Mouse (Mus musculus): ENCODE measurements around the gene Suclg2.
A peak's percentile ranks its signal among the peaks of the same experiment; 100 is the strongest.
"Not testable (repeated sequence)": the region's sequence is repeated elsewhere in the genome, so short reads cannot be mapped to it uniquely, and the experiment has no call there.

Suclg2 gene

DNA sequence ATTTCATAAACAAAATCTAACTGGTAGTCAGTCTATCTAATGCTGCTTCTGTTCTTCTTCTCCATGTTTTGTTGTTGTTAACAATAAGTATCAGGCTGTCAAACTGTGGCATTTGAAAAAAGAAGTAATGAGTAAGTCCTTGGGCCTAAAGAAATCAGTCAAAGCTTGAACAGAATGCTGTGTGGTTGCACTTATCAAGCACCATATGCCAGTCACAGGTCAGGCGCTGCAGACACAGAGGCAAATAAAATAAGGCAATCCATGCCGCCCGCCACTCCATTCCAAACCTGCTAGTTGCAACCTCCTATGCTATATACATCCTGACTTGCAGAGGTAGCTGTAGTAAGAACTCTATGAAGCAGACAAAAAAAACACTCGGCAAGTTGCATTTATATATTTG is 100.2 kb downstream of the Suclg2 start:
- no peak for DNase-seq

DNA sequence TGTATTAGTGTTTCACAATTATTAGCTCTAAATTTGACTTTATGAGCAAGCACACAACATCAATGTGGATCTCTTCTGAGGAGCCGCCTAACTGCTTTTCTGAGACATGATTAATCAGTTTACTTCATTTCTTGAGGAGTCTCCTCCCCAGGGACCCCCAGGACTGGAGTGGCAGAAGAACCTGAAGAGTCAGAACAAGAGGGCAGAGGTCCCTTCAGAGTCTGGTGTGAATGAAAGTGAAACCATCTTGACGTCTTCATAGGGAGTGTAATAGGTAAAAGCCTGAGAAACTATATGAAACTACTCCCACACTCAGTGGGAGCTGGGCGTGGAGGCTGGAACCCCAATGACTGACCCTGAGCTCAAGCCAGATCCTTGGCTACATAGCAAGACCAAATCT is 105.4 kb downstream of the Suclg2 start:
- no peak for DNase-seq

DNA sequence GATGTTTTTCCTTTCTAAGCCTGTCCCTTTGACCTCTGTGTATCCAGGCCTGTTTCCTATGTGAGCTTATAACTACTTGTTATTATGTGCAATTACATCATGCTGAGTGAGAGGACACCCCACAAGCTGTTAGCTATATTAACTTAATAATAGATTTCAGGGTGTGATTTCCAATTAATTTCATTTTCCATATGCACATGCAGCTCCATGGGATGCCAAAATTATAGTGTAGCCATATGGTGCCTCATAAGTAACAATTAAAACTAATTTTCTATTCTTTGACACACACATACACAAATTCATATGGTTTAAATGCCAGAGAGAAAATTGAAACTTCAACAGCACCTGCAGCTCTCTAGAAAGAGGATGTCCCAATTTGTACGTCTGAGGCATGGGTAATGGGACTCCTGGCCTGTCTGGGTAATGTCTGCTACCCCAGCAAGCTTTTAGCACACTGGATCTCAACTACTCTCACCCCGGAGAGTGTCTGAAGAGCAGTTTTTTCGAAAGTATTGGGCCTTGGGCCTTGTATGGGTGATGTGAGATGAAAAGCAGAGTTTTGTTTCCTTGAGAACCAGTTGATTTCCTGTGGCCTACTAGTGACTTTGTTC is 106.1 kb downstream of the Suclg2 start:
- no peak for DNase-seq

DNA sequence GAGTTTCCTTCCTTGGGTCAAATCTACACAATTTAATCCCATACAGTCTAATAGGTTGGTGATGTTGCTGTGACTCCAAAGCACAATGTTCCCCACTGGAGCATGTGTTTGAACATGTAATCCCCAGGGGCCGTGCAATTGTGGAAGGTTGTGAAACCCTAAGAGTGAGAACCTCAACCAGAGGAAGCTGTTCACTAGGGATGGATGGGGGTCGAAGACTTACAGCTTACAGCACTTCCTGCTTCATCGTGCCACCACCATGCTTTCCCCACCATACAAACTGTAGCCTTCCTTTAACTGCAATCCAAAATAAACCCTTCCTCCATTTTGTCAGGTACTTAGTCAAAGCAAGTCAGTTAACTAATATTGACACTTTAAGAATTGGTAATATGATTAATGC is 107.5 kb downstream of the Suclg2 start:
- no peak for DNase-seq

DNA sequence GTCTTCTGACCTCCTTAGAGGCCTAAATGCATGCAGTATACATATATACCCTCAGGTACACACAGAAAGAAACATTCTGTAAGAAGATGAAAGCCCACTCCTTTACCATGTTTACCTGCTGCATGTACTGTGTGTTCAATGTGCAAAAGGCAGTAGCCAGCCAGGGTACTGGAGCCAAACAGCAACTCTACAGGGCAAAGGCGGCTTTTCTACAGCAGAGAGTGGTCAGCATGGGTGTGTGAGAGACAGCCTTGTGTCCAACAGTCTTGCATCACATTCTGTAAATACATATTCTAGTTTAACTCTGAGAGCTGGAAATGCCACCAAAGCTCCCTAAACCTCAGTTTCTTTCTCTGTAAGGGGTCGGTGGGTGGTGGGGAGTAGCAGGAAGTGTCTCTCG is 110.5 kb downstream of the Suclg2 start:
- DNase-seq: no peak

DNA sequence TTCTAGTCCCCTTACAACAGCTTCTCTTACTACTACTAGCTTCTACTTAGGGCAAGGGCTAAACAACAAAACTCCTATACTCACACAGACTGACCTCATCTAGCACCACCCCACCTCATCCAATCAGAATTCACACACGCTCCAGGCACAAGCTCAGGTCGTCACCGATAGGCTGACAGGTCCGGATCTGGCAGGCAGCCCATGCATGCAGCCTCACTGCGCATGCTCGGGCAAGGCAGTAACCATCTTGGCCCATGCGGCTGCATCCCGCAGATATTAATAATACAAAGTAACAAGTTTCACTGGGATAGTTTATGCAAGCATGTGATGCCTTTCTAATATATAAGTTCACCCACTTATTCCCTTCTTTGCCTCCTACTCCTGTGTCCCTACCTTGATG is 117.9 kb downstream of the Suclg2 start:
- not testable (repeated sequence) for DNase-seq

DNA sequence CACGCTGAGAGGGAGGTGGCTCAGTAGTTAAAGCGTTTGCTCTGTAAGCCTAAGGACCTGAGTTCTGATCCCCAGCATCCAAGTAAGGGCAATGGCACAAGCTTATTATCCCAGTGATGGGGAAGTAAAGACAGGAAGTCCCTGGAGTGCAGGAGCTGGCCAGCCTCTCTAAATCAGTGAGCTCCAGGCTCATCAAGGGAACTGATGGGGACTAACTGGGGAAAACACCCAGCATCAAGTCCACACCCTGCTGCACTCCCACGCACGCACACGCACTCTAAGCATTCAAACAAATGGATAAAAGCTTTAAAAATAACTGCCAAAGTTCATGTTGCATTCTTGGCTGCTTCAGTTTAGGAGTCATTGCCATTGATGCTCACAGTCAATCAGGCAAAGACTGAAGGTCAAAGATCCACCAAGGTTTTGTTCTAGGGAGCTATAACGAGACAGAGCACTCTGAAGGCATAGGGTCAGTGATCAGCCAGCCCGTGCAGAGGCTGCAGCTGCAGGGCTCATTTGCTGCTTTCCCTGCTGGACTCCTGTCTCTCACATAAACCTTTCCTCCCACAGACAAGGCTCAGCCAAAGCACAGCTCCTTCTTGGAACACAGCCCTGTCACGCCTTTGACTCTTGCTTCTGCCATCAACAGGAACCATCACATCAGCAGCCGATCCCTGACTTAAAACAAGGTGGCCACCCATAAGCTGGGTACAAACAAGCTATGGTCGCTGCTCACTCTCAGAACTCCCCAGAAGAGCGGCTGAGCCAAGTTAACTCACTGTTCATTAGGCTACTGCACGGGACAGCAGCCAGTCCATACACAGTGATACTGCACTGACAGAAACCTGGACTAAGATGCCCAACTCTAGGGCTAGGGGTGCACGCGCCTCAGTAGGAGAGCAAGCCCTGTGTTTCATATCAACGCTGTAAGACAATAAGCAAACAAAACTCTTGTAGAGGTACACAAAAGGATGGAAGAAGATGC is 121.5 kb downstream of the Suclg2 start:
- DNase-seq: no peak

DNA sequence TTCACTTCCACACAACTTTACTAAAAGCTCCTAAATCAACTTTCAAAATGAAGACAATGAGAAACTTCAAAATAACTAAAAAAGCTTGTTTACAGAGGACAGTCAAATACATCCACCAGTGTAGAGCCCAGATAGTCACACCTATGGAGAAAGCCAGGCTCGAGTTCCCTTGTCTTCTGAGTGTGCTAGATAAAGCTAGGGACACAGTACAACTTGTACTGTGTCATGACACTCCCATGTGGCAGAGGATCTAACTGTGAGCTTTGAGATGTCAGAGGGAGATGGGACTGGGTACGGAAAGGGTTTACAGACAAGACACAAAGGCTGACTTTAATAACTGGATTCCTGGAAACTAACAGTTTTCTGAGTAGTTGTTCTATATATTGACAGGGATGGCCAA is 122.7 kb downstream of the Suclg2 start:
- no peak for DNase-seq

DNA sequence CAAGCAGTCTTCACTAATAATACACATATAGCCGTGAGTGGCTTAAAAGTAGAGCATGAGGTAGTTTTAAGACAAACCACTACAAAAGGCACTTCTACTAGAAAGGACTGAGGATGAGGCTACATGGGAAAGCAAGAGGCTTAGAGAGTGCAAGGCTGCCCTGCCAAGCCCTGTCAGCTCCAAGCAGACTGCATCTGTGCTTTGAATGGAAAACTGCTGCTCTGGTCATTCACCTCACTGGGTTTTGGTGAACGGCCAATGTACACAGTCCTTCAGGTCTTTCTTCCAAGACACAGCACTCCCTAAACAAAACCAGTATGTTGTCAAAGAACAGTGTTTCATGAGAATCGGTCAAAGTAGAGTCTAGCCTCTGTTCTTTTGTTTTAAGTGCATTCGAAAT is 124.4 kb downstream of the Suclg2 start:
- DNase-seq: no peak

DNA sequence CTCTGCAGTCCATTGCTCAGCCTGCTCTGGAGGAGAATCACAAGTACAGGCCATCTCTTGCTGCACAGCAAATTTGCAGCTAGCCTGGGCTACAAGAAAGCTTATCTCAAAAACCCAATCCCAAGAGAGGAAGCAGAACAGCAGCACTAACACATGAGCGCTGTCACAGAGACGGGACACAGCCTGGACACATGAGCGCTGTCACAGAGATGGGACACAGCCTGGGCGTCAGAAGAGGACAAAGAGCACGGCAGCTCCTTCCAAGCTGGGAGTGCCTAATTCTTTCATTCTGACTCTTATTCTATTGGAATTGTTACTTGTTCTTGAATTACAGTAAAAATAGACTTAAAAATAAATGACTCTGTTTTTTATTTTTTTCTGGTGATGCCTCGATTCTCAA is 126.2 kb downstream of the Suclg2 start:
- DNase-seq: no peak

DNA sequence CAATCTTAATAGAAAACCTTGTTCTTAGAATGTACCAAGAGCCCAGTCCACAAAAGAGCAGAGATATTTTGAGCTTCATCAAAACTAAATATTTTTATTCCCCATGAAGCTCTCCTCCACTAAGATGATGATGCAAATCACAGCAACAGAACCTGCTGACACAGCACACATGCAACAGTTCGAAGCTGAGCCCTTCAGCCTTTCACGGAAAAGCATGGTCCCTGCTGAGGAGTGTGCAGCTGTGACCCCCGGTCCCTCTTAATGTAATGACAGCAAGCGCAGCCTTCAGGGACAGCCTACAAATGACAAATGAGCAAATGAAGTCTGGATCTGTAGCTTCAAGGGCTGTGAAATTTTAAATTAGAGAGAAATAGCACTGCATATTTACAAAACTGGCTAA is 128.1 kb downstream of the Suclg2 start:
- no peak for DNase-seq

DNA sequence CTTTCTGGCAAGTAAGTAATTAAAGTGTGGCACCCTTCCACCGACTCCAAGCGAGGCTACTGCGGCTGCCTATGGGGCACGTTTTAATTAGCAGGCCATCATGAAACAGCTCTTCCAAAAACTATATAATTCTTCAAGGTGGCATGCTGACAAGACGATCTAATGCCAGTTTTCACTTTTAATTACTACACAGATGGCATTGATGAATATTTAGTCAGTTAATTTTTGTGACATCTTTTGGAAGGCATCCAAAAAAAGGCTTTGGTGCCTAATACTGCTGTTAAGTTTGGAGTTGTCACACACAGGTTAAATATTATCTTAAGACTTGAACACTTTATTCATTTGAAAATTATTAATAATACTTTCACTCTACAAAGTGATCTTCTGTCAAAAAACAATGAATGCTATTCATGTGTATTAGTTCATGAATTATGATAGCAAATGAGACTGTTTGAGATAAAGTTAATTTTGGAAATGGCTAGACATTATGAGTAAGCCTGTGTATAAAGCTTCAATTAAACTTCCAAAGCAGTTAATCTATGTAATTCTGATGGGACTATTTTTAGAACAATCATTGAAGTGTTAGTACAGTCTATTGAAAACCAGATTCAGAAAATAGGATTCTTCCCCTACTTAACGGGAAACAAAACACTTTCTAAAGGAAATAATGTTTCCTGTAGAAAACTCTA is 131.3 kb downstream of the Suclg2 start:
- no peak for DNase-seq

DNA sequence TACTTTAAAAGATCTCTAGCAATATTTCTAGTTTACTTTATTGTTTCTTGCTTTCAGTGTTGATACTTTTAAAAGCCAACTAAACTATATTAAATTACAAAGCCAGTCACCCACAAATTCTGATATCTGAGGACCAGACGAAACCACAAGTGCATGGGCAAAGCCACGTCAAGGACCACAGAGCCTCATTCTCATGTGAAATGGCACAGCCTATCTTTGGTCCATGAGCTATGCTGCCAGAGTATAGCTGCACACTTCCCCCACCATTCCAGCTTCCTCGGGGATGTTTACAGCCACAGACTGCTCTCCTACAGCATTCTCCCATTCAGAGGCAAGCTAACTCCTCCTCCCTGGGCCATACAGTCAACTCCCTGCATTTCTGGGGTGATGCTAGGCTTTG is 136.7 kb downstream of the Suclg2 start:
- DNase-seq: no peak

DNA sequence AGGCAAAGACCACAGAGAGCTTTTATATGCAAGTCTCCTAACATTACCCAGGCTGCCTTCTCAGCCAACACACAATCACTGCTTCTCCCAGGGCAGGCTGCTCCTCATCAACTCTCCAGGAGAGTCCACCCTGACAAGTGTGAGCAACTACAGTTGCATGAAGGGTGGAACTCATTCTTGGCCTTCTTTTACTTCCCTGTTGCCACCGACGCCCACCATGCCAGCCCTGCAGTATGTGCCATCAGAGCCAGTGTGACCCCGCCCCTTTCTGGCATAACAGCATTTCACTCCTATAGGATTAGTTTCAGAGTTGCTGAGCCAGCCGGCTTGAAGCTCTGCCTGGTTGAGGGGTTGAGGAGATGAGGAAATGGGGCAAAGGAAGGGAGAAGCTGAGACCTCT is 138.8 kb downstream of the Suclg2 start:
- no peak for DNase-seq

DNA sequence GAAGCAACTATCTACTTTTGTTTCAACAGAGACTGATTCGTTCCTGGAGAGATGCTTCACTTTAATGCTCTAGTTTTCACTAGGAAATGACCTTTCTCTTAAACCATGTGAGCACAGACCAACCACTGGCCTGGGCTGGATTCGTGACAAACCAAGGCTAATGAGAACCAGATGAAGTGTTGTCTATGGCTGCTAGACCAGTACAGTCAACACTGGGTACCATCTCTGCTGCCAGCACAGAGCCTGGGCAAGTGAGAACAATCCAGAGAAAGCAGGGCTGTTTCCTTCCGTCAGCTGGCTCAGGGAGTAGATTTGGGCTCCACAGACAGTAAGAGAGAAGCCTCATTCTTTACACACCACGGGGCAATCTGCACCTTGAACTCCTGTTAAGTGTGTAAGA is 143.1 kb downstream of the Suclg2 start:
- no peak for DNase-seq

DNA sequence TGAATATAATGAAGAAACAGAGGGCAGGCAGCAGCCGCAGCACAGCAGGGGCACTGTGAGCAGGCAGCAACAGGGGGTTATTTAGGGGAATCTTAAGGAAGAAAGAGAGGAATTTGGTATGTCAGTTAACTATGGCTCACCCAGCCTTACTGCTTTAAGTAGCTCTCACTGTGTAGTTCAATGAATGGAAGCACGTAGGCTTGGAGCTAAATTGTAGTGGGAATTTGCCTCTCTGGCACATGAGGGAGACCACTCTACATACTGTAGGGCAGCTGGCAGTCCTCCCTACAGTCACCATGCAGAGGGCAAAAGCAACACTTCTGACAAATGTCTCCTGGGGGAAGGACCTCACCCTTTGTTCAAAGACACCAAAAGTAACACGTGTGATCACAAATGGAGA is 143.7 kb downstream of the Suclg2 start:
- no peak for DNase-seq

DNA sequence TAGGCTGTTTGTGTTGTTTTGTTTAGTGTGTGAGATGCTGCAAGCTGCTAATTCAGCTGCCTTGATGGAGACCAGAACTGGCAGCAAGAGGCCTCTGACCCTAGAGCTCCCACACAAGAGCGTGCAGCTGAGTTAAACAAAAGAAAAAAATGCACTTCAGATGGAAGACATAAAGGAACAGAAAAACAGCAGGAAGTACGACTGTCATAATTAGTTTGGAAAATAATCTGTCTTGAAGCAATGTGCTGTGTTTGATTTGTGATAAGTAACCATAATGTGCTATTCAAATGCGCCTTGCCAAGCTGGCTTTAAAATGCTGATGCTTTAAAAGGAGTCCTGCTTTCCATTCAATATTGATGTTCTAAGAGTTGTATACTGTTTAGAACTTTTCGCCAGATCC is 144.2 kb downstream of the Suclg2 start:
- peak; percentile 10 for DNase-seq

DNA sequence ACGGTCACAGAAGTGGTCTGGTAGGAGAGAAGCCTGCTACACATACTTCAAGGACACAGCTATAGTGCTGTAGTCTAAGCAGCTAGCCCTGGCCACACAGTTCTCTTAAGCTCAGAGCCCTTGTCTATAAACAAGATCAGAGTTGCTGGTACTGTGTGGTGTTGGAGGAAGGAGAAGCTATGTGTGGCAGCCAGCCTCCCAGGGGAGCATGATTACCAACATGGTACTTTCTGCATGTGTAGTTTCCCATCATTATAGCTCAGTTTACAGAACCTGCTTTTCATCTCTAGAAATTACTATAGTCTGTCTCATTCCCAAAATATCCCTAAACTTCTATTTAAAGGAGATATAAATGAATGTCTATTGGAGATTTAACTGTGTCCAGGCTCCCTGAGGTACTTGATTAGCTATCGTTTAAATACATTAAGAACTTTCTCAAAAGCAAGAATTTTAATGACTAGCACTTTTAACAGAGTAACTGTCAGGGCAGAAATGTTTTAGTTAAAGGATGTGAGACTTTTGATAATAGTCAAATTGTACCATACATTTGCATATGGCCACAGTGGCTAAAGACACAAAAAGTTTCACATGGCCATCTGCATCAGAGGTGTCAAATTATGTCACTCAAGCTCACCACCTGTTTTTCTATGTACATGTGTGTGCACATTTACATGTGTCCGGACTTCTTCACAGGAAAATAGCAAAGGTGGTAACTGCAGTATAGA is 145.4 kb downstream of the Suclg2 start:
- no peak for DNase-seq

DNA sequence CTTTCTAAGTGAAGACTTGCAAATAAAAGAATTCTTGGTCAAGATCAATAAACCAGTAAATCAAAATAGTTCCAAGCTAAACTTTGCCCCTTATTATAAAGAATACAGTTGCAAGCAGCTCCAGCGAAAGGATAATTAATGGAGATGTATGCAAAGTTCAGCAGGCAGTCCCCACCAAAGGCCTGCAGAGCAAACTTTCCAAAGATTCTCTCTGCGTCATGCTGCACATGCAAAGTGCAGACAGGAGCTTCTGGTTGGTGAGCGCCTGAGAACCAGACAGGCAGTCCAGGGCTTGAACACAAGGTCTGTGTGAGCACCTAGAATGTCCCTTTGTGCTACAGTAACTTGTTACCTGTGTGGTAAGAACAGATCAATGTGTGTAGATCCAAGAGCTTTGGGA is 147.0 kb downstream of the Suclg2 start:
- DNase-seq: no peak

DNA sequence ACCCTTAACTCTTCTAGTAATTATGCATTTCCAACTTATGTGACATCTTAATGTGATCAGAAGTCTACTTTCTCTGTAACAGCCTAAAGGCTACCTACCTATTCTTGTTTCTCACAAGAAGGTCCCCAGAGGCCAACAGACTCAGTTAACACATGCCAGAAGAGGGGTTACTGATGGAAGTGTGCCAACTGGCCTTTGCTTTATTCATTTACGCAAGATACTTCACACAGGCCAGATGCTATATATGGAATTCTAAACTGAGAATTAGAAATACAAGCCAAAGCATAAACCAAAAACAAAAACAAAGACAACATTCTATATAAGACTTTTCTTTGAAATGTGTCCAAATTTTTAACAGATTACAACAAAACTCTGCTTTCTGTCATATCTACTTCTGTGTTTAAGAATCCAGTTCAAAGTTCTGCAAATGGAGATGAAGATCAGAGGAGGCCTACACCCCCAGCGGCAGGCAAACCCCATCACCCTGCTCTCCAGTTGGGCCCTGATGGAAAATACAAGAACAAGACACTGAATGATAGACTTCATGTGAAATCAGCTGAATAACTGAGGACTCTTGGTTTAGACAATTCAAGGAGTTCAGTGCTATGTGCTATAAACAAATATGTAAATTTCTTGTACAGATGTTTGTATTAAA is 155.1 kb downstream of the Suclg2 start:
- DNase-seq: no peak

DNA sequence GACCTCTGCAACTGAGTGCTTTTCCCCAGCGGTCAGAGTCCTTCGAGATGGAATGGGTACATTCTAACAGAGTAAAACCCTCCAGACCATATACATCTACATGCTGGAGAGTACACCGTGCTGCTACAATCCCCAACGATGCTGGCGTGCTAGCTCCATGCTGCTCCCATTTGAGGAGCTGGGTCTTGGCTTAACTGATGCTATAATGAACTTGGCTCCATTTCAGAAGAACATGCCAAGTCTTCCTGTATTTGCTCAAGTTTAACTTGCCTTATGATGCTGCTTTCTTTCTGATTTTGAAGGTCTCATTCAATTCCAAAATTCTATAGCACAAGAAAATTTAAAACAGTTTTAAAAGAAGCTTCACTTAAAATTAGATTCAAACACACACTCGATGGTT is 162.3 kb downstream of the Suclg2 start:
- no peak for DNase-seq

DNA sequence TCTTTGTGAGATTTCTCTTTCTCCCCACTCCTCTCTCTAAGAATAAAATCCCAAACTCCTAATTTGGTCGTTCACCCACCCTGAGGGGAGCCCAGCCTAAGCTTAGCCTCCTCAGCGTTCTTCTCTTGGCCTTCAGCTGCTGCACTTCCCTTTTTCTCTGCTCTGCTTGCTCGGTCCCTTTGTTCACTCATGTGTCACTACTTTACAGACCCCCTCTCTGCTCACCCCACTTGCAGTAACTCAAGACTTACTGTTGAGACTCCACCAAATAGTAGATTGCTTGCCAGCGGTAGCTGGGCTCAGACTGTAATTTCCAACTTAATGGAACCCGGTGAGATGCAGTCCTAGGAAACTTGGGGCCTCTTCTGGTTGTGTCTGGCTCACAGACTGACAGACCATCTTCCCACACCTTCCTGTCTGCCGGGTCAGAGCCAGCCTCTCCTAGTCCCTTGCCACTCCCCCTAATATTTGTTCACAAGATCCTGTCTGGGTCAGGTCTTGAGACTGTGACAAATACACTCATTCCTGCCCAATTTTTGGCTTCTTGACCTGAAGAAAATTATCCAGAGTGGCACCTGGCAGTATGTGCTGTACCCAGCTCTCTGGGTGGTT is 166.2 kb downstream of the Suclg2 start:
- DNase-seq: peak; percentile 24

Data from layer of hippocampus, adult 9-11 months (tissue).